Mouse (Mus musculus) cerebellum, adult 2 months (tissue): ENCODE data around the gene Rnf144a. TPM values are rescaled to one million over a fixed set of nuclear protein-coding genes. Genes with fewer than 3 reads are reported as not detected.

ENCODE experiments used
- DNase-seq, 2 experiments: peaks; one replicate each; pipeline ENCODE4 v3.0.0; 2021
- H3K27ac ChIP-seq: fragments of 200-500 bp; 2 replicates; pipeline ENCODE4 v1.5.1; 2012; ENCODE audit warnings: low read length, control low read depth, inconsistent platforms; ENCODE audit not compliant: insufficient read depth
- H3K27me3 ChIP-seq: fragments of 200-500 bp; 2 replicates; pipeline ENCODE4 v1.6.1; 2012; ENCODE audit warnings: inconsistent platforms, mild to moderate bottlenecking, low read length, moderate library complexity; ENCODE audit not compliant: control insufficient read depth, insufficient read depth
- H3K4me1 ChIP-seq: fragments of 200-500 bp; 2 replicates; pipeline ENCODE4 v1.6.1; 2011; ENCODE audit warnings: low read length; ENCODE audit not compliant: control insufficient read depth, insufficient read depth
- H3K4me3 ChIP-seq: fragments of 200-500 bp; replicated peaks from 2 replicates; pipeline ENCODE3; 2011; ENCODE audit warnings: mild to moderate bottlenecking, low read depth, low read length, control low read depth; ENCODE audit not compliant: insufficient read depth
- CTCF ChIP-seq: fragments of 200-500 bp; IDR thresholded peaks from 2 replicates; pipeline ENCODE4 v1.5.1; 2011; ENCODE audit warnings: low read depth, mild to moderate bottlenecking, control low read depth, low read length, moderate library complexity, borderline replicate concordance; ENCODE audit not compliant: insufficient read depth
- POLR2A ChIP-seq: fragments of 200-500 bp; IDR thresholded peaks from 2 replicates; pipeline ENCODE4 v1.6.1; 2011; ENCODE audit warnings: low read length, control low read depth, borderline replicate concordance; ENCODE audit not compliant: insufficient read depth
- WGBS: fragments of 180-500 bp; shearing (Covaris S2); methylation state at CpG from one replicate; pipeline ENCODE4 v1.1.7; 2018; 5-methylcytosine and 5-hydroxymethylcytosine counted together
- polyA plus RNA-seq: library from polyadenylated mRNA; depleted of rRNA; stranded (reverse); fragments of >200 nt; gene quantifications from 2 replicates; pipeline ENCODE4 v1.2.3, GENCODE M21; 2012; rRNA removed

Rnf144a gene
- 13.8 and 16.4 TPM in 2 replicates for polyA plus RNA-seq

DNA sequence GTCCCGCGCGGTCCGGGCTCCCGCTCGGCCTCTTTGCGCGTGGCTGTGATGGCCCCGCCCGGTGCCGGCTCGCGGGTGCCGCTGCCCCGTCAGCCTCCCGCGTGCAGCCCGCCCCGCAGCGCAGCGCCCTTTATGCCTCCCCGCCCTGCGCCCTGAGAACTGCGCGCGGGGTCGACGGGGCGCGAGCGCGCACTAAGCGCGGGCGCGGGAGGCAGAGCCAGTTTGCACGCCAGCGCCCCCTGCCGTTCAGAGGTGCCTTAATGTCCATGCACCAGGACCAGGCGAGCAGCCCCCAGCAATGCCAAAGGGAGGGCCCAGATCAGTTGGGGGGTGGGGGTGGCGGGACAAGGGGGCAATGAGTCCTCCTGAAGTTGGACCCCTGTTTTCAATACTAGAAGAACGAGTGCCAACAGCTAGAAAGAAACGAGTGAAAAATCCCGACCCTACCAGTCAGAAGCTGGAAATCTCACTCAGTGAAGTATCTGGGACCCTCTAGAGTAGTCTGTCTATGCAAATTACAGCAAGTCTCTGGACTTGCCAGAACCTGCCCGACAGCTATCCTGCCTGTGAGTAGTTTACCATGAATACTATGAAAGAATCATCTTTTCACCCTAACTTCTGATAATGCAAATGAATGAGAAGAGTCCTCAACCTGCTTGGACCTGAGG lies at the start of gene Rnf144a:
TSS of gene Rnf144a (minus strand) at position 151 of the 668 bp plus-strand sequence.
- peak; percentile 89 to 94 for DNase-seq
- WGBS: 2% methylated on average over 41 of the region's 45 CpGs
- Histone ChIP-seq H3K4me1 (peaks cover 9% of the 10 kb centered on the region), H3K27ac (peak within 1 kb of the TSS; percentile 83), H3K4me3 (peak within 1 kb of the TSS; percentile 96), H3K27me3 (no peaks in the 10 kb centered on the region)
- peak; percentile 81 for TF ChIP-seq CTCF
- TF ChIP-seq POLR2A: peak; percentile 47

DNA sequence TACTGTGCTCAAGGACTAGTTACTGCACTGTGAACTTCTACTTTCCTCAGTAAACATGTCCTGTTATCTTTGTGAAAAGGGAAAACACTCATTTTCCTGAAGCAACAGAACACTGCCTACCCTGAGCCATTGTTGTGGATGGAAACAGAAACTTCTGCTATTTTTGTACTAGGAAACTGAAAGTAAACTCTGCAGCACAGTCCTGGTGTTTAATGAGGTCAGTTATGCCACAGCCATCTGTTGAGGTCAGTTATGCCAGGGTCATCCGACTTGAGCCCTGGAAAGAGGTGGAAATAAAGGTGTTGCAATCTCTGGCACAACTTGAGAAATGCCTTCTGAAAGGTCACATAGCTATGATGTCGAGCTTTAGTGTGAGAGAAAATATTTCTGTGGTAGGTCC lies 45.0 kb upstream of the Rnf144a start:
- no peak for TF ChIP-seq CTCF
- TF ChIP-seq POLR2A: no peak
- Histone ChIP-seq H3K4me1 (peaks cover 3% of the 10 kb centered on the region; the same call in 1 of the 2 replicates), H3K4me3 (no peak overlapping the region), H3K27ac (no peak overlapping the region), H3K27me3 (no peaks in the 10 kb centered on the region)
- 42% methylated on average over 2 of the region's 2 CpGs for WGBS
- no peak for DNase-seq

DNA sequence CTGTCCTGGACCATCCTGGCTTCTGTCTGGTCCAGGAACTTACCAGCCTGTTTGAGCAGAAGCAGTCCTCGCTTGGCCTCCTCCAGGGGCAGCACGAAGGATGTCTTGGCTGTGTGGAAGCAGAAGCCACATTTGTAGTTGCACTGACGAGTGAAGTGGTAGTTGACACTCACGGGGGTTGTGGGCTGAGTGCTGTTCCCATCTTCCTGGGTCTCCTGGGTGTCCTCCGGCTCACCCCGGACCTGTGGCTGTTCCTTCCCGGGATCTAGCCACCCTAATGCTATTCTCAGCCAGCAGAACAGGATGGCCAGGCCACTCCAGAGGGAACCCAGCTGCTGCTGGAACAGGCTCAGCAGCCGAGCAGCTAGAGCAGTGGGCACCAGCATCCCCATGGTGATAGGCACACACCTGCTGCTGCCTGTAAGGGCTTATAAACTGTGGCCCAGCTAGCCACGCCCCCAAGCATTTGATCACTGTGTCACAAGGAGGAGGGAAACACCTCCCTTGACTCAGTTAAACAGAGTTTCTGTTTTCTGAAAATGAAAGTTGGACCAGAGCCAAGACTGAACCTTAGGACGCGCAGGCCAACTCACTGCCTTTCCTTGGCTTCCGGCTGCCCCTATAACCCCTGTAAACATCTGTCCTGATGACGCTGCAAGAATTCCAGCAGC lies 41.1 kb upstream of the Rnf144a start, which contains the start of gene Rsad2:
TSS of gene Rsad2 (minus strand) at position 425 of the 671 bp plus-strand sequence.
- Histone ChIP-seq H3K27ac (no peak within 1 kb of the TSS), H3K4me3 (no peak within 1 kb of the TSS), H3K27me3 (no peaks in the 10 kb centered on the region), H3K4me1 (peaks cover 3% of the 10 kb centered on the region; the same call in 1 of the 2 replicates)
- TF ChIP-seq CTCF (no peak), POLR2A (no peak)
- 23% methylated on average over 13 of the region's 13 CpGs for WGBS
- peak in 1 of 2 experiments; percentile 12 for DNase-seq

DNA sequence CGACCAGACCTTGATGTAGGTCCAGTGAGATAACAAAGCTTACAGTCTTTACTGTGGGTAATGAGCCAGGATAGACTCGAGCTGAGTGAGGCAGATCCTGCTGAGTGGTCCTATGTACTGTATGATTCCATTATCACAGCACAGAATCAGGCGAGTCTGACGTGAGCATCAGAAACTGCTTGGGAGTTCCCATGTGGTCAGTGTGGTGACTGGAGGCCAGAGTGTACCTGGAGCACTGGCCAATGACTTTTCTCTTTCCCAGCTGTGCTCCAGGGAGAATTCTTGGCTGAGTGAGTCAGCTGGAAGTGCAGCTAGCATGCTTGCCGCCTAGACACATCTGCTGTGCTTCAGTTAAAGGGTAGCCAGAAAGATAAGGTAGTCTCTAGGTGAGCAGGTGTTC lies 39.6 kb upstream of the Rnf144a start:
- Histone ChIP-seq H3K4me1 (peaks cover under 1% of the 10 kb centered on the region; the same call in 1 of the 2 replicates), H3K4me3 (no peak overlapping the region), H3K27me3 (no peaks in the 10 kb centered on the region), H3K27ac (no peak overlapping the region)
- TF ChIP-seq CTCF (no peak), POLR2A (no peak)
- 52% methylated on average over 5 of the region's 5 CpGs for WGBS
- no peak for DNase-seq

DNA sequence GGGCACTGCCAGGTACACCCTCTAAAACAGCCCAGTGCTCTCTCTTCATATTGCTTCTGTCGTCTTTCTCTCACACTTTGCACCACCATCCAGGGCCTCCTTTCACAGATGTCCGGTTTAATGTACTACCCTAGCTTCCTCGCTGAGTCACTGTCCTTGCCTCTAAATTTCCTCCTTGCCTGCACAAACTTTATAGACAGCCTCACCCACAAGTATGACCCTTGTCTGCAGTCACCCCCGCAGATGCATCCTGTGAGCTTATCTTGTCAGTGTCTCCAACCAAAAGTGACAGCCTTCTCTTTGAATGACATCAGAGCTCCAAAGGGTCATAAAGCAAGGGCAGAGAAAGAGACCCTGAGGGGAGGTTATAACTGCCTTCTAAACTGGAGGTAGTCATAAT lies 37.9 kb upstream of the Rnf144a start:
- 80% methylated on average over 4 of the region's 4 CpGs for WGBS

DNA sequence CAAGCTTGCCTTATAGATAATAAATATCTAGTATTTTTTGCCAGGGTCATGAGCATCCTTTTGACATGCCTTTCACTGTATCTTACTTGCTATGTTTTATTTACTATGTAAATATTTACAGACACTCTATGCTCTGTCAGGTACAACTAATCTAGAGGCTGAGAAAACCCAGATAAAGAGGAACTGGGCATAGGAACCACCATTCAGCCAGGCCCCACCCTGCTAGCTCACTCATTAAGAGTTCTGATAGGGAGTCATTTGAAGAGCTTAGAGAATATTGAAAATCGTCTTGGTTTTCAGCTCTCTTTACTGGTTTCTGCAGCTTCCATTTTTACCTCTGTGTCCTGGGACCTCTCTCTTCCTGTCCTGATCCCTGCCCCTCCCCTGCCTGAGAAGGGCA lies 36.1 kb upstream of the Rnf144a start:
- Histone ChIP-seq H3K4me3 (no peak overlapping the region), H3K27ac (no peak overlapping the region), H3K4me1 (no peaks in the 10 kb centered on the region), H3K27me3 (no peaks in the 10 kb centered on the region)
- WGBS: 55% methylated on average over 1 of the region's 1 CpGs
- DNase-seq: no peak
- no peak for TF ChIP-seq POLR2A
- no peak for TF ChIP-seq CTCF

More for the DNA sequence above, 37.9 kb upstream of the Rnf144a start:
- DNase-seq: no peak
- Histone ChIP-seq H3K27me3 (no peaks in the 10 kb centered on the region), H3K4me1 (no peaks in the 10 kb centered on the region), H3K27ac (no peak overlapping the region), H3K4me3 (no peak overlapping the region)
- TF ChIP-seq POLR2A: no peak
- TF ChIP-seq CTCF: no peak

DNA sequence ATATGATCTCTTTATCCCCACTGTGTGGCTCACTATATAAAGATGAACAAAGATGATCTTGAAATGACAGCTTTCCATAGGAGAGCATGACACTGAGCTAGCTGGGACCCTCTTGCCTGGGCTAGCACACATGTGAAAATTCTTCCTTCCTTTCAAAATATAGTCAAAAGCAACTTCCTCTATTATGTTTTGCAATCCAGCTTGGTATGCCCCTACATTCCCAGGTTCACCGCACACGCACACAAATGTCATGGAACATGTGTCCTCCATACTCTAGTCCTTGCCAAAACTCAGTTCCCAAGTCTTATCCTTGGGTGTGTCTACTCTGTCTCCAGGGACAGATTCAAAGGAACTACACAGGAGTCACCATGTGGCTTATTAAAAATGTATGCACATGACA lies 34.4 kb upstream of the Rnf144a start:
- Histone ChIP-seq H3K27me3 (no peaks in the 10 kb centered on the region), H3K27ac (no peak overlapping the region), H3K4me3 (no peak overlapping the region), H3K4me1 (no peaks in the 10 kb centered on the region)
- no peak for DNase-seq
- TF ChIP-seq CTCF (no peak), POLR2A (no peak)
- 96% methylated on average over 2 of the region's 2 CpGs for WGBS
